Mouse (Mus musculus) lung, postnatal 25 days (tissue): ENCODE measurements around the gene Akap13.
"Not testable (repeated sequence)": the region's sequence is repeated elsewhere in the genome, so short reads cannot be mapped to it uniquely, and the experiment has no call there.

Source experiments
- DNase-seq: peaks from one replicate; pipeline ENCODE4 v3.0.0; 2022; ENCODE audit warnings: low spot score

Gene Akap13

DNA sequence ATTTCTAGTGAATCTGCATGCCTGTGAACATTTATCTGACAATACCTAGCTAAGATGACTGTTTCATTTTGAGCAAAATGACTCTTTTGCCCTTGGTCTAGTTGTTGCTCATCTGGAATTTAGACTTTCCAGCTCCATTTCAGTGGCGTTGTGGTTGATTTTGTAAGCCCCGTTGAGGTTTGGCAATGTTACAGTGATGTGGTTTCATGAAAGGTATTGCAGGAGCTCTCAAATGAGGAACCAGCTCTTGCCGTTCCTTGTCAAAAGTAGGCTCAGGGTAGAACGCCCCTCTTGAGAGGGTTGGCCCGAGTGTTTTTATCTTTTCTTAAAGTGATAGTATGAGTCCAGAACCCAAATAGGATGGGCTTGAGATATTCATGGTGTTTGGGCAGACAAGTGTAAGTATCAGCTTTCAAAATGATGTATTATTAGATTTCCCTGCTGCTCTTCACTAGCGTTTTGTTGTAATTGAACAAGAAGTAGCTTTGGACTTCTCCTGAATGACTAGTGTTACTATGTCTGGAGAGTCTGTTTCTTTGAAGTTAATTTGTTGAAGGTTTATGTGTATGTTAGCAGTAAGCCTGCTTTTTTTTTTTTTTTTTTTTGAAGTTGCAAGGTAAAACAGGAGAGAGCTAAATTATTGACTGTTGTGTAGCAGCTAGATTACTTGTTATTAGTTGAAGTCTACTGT is 140.9 kb downstream of the Akap13 start:
- DNase-seq = peak; percentile 87

GRCm38 (mm10) chr7:75597840-75598239 is 142.5 kb downstream of the Akap13 start:
- DNase-seq = no peak

GRCm38 (mm10) chr7:75600360-75601075 is 145.2 kb downstream of the Akap13 start:
- no peak for DNase-seq

GRCm38 (mm10) chr7:75607248-75607647 is 151.9 kb downstream of the Akap13 start:
- no peak for DNase-seq

- no peak for DNase-seq
Measured at GRCm38 (mm10) chr7:75608716-75609115, 153.4 kb downstream of the Akap13 start.

GRCm38 (mm10) chr7:75609456-75610262 is 154.3 kb downstream of the Akap13 start:
- peak; percentile 54 for DNase-seq

DNA sequence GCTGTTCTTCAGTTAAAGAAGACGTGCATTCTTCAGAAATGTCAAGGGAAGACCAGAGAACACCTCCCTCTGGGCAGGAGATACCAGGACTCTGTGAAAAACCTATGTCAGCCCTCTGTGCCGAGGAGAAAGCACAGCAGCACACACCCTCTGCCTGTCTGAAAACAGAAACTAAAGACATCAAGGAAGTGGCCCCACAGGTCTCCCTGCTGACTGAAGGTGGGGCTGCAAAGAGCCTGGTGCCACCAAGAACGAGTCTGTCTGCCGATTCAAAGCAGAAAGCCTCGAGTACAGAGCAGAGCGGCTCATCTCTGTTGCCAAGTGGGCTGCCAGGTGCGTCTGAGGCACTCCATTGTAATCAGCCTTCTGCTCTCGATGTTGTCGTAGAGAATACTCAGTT is 155.1 kb downstream of the Akap13 start:
- DNase-seq = peak; percentile 66

- DNase-seq = no peak
Measured at GRCm38 (mm10) chr7:75611261-75611950, 156.1 kb downstream of the Akap13 start.

- DNase-seq = peak; percentile 66
Measured at GRCm38 (mm10) chr7:75612000-75612682, 156.8 kb downstream of the Akap13 start.

- DNase-seq = no peak
Measured at GRCm38 (mm10) chr7:75612683-75613053, 157.3 kb downstream of the Akap13 start.

GRCm38 (mm10) chr7:75613240-75613639 is 157.9 kb downstream of the Akap13 start:
- no peak for DNase-seq

- no peak for DNase-seq
Measured at GRCm38 (mm10) chr7:75614826-75615225, 159.5 kb downstream of the Akap13 start.

- not testable (repeated sequence) for DNase-seq
Measured at GRCm38 (mm10) chr7:75617246-75617645, 161.9 kb downstream of the Akap13 start.

DNA sequence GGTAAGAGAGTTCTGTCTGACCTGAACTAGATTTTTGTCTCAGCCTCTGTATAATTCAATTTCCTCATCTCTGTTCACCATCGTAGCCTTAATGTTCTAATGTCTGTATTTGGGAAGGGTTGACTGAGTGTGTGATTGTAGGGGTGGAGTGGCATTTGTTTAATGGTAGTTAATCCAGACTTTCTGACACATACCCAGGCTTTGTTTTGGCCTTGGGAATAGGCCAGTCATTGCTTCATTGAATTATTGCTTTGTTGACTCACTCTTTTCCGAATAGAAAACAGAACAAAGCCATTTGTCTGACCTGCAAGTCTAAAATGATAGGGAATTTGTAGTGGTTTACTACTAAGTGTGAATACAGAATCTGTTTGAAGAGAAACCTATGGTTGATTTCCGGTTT is 163.4 kb downstream of the Akap13 start:
- no peak for DNase-seq

DNA sequence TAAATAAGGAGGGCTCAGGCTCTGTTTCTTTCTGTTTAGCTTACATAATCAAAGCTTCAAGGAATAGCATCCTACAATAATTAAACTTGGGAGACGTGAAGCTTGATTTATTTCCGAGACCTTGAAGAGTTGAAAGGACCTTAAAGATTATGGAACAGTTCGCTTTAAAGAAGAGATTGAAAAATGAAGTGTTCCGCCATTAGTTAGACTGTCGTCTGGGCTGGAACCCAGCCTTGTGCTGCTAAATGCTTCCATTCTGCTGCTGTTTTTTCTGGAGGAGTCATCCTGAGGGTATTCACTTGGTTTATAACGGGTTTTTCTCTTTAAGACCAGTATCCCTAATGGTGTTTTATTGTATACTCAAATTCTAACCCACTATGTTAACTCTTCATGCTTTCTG is 164.5 kb downstream of the Akap13 start:
- no peak for DNase-seq

DNA sequence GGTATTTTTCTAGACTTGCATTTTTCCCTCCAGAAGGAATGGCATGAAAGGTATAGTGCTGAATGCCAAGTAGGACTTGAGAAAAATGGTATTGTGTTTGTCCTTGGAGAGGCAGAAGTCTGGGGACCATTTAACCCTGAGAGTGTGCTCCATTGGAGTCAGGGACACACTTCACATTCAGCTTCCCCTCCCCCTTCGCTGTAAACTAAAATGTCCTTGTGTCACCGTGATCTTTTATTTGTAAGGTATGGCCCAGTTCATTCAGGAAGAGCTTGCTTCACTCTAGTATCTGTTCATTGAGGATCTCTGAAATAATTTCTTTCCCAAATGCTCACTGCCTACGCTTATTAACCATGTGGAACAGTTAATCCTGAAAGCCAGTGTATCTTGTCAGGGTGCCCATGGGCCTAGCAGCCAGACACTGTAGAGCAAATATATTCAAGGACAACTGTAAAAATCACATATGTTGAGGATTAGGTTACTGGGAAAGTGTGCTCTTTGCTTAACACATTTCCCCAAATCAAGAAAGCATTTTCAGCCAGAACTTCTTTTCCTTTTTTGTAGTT is 165.1 kb downstream of the Akap13 start:
- DNase-seq = no peak

DNA sequence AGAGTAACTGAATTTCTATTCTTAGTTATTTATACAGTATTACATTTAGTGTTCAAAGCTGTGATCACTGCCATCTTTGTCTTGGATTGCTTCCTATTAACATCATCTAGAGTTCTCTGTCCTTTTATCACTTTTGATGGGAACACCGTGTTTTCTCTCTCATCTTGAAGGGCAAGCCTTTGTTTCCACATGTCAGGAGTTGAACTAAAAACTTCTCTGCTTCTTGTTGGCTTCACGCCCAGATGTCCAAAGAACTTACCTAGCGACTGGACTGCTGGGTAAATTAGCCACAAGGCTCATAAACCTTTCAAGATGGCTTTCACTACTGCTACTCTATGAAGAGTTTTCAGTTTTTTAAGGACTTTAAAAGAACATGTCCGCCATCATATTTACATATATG is 165.6 kb downstream of the Akap13 start:
- DNase-seq = no peak

- DNase-seq = no peak
Measured at GRCm38 (mm10) chr7:75627831-75628230, 172.5 kb downstream of the Akap13 start.

GRCm38 (mm10) chr7:75629669-75630068 is 174.3 kb downstream of the Akap13 start:
- no peak for DNase-seq

GRCm38 (mm10) chr7:75632941-75633340 is 177.6 kb downstream of the Akap13 start:
- no peak for DNase-seq

GRCm38 (mm10) chr7:75633393-75633792 is 178.1 kb downstream of the Akap13 start:
- no peak for DNase-seq
